Mouse (Mus musculus): Measurements from ENCODE around the gene Nfat5.
A peak's percentile ranks its signal among the peaks of the same experiment; 100 is the strongest.

Gene Nfat5

GRCm38 (mm10) chr8:107403038-107403781 lies 109.9 kb downstream of the Nfat5 start, which contains the start of gene Nqo1:
Gene Nqo1, minus strand, starts transcription at chr8:107403206.
- peak; percentile 62 for DNase-seq

- DNase-seq, result no peak
These were observed 110.8 kb downstream of the Nfat5 start for GRCm38 (mm10) chr8:107404057-107404456.

- no peak for DNase-seq
These were observed 112.7 kb downstream of the Nfat5 start for GRCm38 (mm10) chr8:107405935-107406334.

GRCm38 (mm10) chr8:107411391-107411790 lies 118.1 kb downstream of the Nfat5 start:
- no peak for DNase-seq

- no peak for DNase-seq
These were observed 119.3 kb downstream of the Nfat5 start for GRCm38 (mm10) chr8:107412552-107412951.

GRCm38 (mm10) chr8:107413881-107414280 lies 120.6 kb downstream of the Nfat5 start:
- DNase-seq, result no peak

- DNase-seq, result no peak
These were observed 123.7 kb downstream of the Nfat5 start for GRCm38 (mm10) chr8:107417001-107417400.

GRCm38 (mm10) chr8:107424176-107424575 lies 130.9 kb downstream of the Nfat5 start:
- DNase-seq, result no peak

GRCm38 (mm10) chr8:107424597-107425229 lies 131.4 kb downstream of the Nfat5 start, which contains the start of gene Nob1:
Gene Nob1, minus strand, starts transcription at chr8:107425051.
- peak; percentile 99 for DNase-seq

- DNase-seq, result no peak
These were observed 131.9 kb downstream of the Nfat5 start for GRCm38 (mm10) chr8:107425230-107425597.

Data from right cerebral cortex, postnatal 14 days (tissue).